Mouse (Mus musculus): ENCODE measurements around the gene Unc13b. TPM values are rescaled to one million over a fixed set of nuclear protein-coding genes. Genes with fewer than 3 reads are reported as not detected.

Gene Unc13b
- polyA plus RNA-seq, 1 experiment from 2014 or later, result 9.0 TPM

DNA sequence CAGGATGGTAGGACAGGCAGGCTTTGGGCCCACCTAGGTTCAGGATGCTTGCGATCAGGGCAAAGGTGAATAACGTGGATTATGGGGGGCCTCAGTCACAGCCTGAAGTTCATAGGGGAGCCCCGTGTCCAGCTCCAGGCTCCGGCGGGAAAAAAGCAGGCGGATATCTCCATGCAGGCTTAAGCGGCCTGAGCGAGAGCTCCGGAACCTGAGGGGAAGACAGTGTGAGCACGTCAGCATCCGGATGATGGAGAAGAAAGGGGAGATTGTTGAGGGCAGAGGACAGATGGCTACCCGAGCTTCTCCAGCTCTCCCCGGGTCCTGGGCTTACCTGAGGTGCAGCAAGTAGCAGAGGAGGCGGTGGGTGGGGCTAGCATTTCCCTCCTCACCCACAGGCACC, 25.3 kb upstream of the Unc13b start:
- 86% methylated on average over 14 of the region's 14 CpGs for WGBS
- peaks cover 11% of the 10 kb centered on the region for H3K4me1 ChIP-seq (ENCODE audit: control insufficient read depth, insufficient read depth, low read length)

DNA sequence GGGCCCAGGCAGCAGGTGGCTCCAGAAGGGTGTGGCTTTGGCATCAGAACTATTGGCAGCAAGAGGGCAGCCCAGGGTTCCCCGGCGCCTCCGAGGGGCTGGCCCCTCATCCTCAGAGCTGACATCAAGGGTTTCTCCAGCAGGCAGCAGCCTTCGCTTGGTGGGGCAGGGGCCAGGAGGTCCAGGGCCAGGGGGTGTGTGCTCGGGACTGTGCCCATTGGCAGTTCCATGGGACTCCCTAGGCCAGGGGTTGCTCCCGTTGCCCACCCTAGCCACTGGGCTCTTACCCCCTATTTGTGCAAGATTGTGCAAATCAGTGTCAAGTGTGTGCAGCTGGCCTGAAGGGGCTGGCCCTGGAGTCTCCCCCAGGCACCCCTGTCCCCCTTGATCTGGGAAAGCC, 22.9 kb upstream of the Unc13b start:
- no peak for ATAC-seq (ENCODE audit: low FRiP score, low TSS enrichment)
- Histone ChIP-seq H3K4me1 (ENCODE audit: control insufficient read depth, insufficient read depth, low read length) (0 out of 2 replicates have a peak, but pooled peaks cover 9% of the 10 kb centered on the region), H3K27me3 (ENCODE audit: control insufficient read depth, insufficient read depth, low read length) (no peaks in the 10 kb centered on the region), H3K9me3 (ENCODE audit: control insufficient read depth, low read length) (no peaks in the 10 kb centered on the region), H3K36me3 (ENCODE audit: control insufficient read depth, insufficient read depth, low read length) (peaks cover 17% of the 10 kb centered on the region; the same call in 1 of the 2 replicates), H3K27ac (ENCODE audit: low read depth, low read length) (no peak overlapping the region), H3K9ac (ENCODE audit: low read depth, low read length) (no peak overlapping the region), H3K4me2 (replicated peaks; ENCODE audit: low read depth, low read length) (no peak overlapping the region), H3K4me3 (ENCODE audit: low read length) (no peak overlapping the region)
- 88% methylated on average over 6 of the region's 6 CpGs for WGBS

More for the DNA sequence above, 25.3 kb upstream of the Unc13b start:
- no peak for ATAC-seq (ENCODE audit: low FRiP score, low TSS enrichment)
- no peak overlapping the region for H3K4me2 ChIP-seq (replicated peaks; ENCODE audit: low read depth, low read length)
- no peak overlapping the region for H3K4me3 ChIP-seq (ENCODE audit: low read length)
- no peak overlapping the region for H3K9ac ChIP-seq (ENCODE audit: low read depth, low read length)
- peaks cover 34% of the 10 kb centered on the region for H3K36me3 ChIP-seq (ENCODE audit: control insufficient read depth, insufficient read depth, low read length)
- H3K27ac ChIP-seq (ENCODE audit: low read depth, low read length), result no peak overlapping the region
- no peaks in the 10 kb centered on the region for H3K27me3 ChIP-seq (ENCODE audit: control insufficient read depth, insufficient read depth, low read length)
- H3K9me3 ChIP-seq (ENCODE audit: control insufficient read depth, low read length), result no peaks in the 10 kb centered on the region

- Histone ChIP-seq H3K27ac (ENCODE audit: low read depth, low read length) (no peak overlapping the region), H3K9ac (ENCODE audit: low read depth, low read length) (no peak overlapping the region)
- 86% methylated on average over 10 of the region's 10 CpGs for WGBS
Observed at GRCm38 (mm10) chr4:43036356-43036755, 22.4 kb upstream of the Unc13b start.

GRCm38 (mm10) chr4:43037860-43038566, 20.7 kb upstream of the Unc13b start:
- H3K27ac ChIP-seq (ENCODE audit: low read depth, low read length), result no peak overlapping the region
- no peak for ATAC-seq (ENCODE audit: low FRiP score, low TSS enrichment)
- whole genome bisulfite sequencing, result 69% methylated on average over 4 of the region's 4 CpGs
- no peak overlapping the region for H3K4me2 ChIP-seq (replicated peaks; ENCODE audit: low read depth, low read length)
- no peak overlapping the region for H3K9ac ChIP-seq (ENCODE audit: low read depth, low read length)
- H3K36me3 ChIP-seq (ENCODE audit: control insufficient read depth, insufficient read depth, low read length), result peaks cover 17% of the 10 kb centered on the region; the same call in 1 of the 2 replicates
- H3K9me3 ChIP-seq (ENCODE audit: control insufficient read depth, low read length), result no peaks in the 10 kb centered on the region
- no peak overlapping the region; the same call in 1 of the 2 replicates for H3K4me3 ChIP-seq (ENCODE audit: low read length)
- H3K4me1 ChIP-seq (ENCODE audit: control insufficient read depth, insufficient read depth, low read length), result 0 out of 2 replicates have a peak, but pooled peaks cover 7% of the 10 kb centered on the region
- no peaks in the 10 kb centered on the region for H3K27me3 ChIP-seq (ENCODE audit: control insufficient read depth, insufficient read depth, low read length)

More at GRCm38 (mm10) chr4:43036356-43036755, 22.4 kb upstream of the Unc13b start:
- H3K4me2 ChIP-seq (replicated peaks; ENCODE audit: low read depth, low read length), result no peak overlapping the region
- ATAC-seq (ENCODE audit: low FRiP score, low TSS enrichment), result no peak
- H3K4me3 ChIP-seq (ENCODE audit: low read length), result no peak overlapping the region
- peaks cover 17% of the 10 kb centered on the region; the same call in 1 of the 2 replicates for H3K36me3 ChIP-seq (ENCODE audit: control insufficient read depth, insufficient read depth, low read length)
- no peaks in the 10 kb centered on the region for H3K27me3 ChIP-seq (ENCODE audit: control insufficient read depth, insufficient read depth, low read length)
- 0 out of 2 replicates have a peak, but pooled peaks cover 9% of the 10 kb centered on the region for H3K4me1 ChIP-seq (ENCODE audit: control insufficient read depth, insufficient read depth, low read length)
- H3K9me3 ChIP-seq (ENCODE audit: control insufficient read depth, low read length), result no peaks in the 10 kb centered on the region

GRCm38 (mm10) chr4:43038567-43039495, 19.9 kb upstream of the Unc13b start:
- H3K27ac ChIP-seq (ENCODE audit: low read depth, low read length), result peak overlapping the region; percentile 55; the same call in 1 of the 2 replicates

DNA sequence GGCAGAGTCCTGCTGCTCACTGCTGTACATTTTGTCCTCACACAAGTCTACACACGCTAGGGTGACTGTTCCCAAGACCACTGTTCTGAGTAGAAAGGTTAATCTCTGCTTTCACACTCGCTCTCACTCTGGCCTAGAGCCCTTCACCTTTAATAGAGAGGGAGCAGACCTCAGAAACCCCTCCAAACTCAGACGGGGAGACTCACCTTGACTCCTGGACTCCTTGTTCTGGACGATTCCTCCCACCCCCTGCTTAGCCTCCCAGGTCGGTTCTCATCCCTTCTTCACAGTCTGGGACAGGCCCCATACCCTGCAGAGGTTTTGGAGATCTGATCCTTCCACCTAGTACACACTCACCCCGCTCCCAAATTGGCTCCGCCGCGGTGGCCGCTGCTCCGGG, 19.1 kb upstream of the Unc13b start:
- WGBS, result 0% methylated on average over 11 of the region's 11 CpGs
- peaks cover 7% of the 10 kb centered on the region; the same call in 1 of the 2 replicates for H3K36me3 ChIP-seq (ENCODE audit: control insufficient read depth, insufficient read depth, low read length)
- H3K4me1 ChIP-seq (ENCODE audit: control insufficient read depth, insufficient read depth, low read length), result peaks cover 16% of the 10 kb centered on the region
- H3K27ac ChIP-seq (ENCODE audit: low read depth, low read length), result peak overlapping the region; percentile 55
- no peaks in the 10 kb centered on the region for H3K9me3 ChIP-seq (ENCODE audit: control insufficient read depth, low read length)
- no peak for ATAC-seq (ENCODE audit: low FRiP score, low TSS enrichment)
- peak overlapping the region; percentile 74 for H3K9ac ChIP-seq (ENCODE audit: low read depth, low read length)
- no peaks in the 10 kb centered on the region for H3K27me3 ChIP-seq (ENCODE audit: control insufficient read depth, insufficient read depth, low read length)
- peak overlapping the region; percentile 80 for H3K4me2 ChIP-seq (replicated peaks; ENCODE audit: low read depth, low read length)
- peak overlapping the region; percentile 69 for H3K4me3 ChIP-seq (ENCODE audit: low read length)

More at GRCm38 (mm10) chr4:43038567-43039495, 19.9 kb upstream of the Unc13b start:
- no peak for ATAC-seq (ENCODE audit: low FRiP score, low TSS enrichment)
- Histone ChIP-seq H3K27me3 (ENCODE audit: control insufficient read depth, insufficient read depth, low read length) (no peaks in the 10 kb centered on the region), H3K36me3 (ENCODE audit: control insufficient read depth, insufficient read depth, low read length) (peaks cover 11% of the 10 kb centered on the region; the same call in 1 of the 2 replicates), H3K4me2 (replicated peaks; ENCODE audit: low read depth, low read length) (peak overlapping the region; percentile 80), H3K9ac (ENCODE audit: low read depth, low read length) (peak overlapping the region; percentile 74), H3K9me3 (ENCODE audit: control insufficient read depth, low read length) (no peaks in the 10 kb centered on the region), H3K4me3 (ENCODE audit: low read length) (peak overlapping the region; percentile 69), H3K4me1 (ENCODE audit: control insufficient read depth, insufficient read depth, low read length) (peaks cover 9% of the 10 kb centered on the region; the same call in 1 of the 2 replicates)
- 52% methylated on average over 15 of the region's 15 CpGs for WGBS

DNA sequence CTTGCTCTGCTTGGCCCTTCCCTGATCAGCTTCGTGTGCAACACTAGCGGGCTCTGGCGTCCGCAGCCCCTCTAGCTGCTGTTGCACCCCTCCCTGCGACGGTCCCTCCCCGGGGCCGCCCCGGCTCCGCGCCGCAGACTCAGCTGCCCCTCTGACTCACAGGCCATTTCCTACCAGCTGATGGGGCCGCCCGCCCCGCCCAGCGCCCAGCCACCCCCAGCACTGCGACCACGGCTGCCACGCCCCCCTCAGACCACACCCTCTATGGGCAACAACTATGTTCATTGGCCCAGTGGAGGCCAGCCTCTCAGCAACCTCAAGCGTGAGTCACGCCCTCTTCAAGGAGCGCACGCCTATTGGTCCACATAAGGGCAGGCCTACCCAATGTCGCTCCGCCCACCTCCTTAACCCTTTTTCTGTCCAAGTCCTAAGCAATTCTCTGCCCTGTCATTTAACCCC, 18.6 kb upstream of the Unc13b start:
- Histone ChIP-seq H3K36me3 (ENCODE audit: control insufficient read depth, insufficient read depth, low read length) (peaks cover 6% of the 10 kb centered on the region; the same call in 1 of the 2 replicates), H3K27me3 (ENCODE audit: control insufficient read depth, insufficient read depth, low read length) (no peaks in the 10 kb centered on the region), H3K4me2 (replicated peaks; ENCODE audit: low read depth, low read length) (peak overlapping the region; percentile 80), H3K4me3 (ENCODE audit: low read length) (peak overlapping the region; percentile 69), H3K9me3 (ENCODE audit: control insufficient read depth, low read length) (no peaks in the 10 kb centered on the region), H3K27ac (ENCODE audit: low read depth, low read length) (peak overlapping the region; percentile 55), H3K4me1 (ENCODE audit: control insufficient read depth, insufficient read depth, low read length) (peaks cover 22% of the 10 kb centered on the region), H3K9ac (ENCODE audit: low read depth, low read length) (peak overlapping the region; percentile 74)
- peak; percentile 97 for ATAC-seq (ENCODE audit: low FRiP score, low TSS enrichment)
- WGBS, result 1% methylated on average over 23 of the region's 25 CpGs

GRCm38 (mm10) chr4:43040881-43041547, 17.7 kb upstream of the Unc13b start:
- Histone ChIP-seq H3K4me3 (ENCODE audit: low read length) (no peak overlapping the region), H3K9ac (ENCODE audit: low read depth, low read length) (no peak overlapping the region), H3K27ac (ENCODE audit: low read depth, low read length) (no peak overlapping the region), H3K9me3 (ENCODE audit: control insufficient read depth, low read length) (no peaks in the 10 kb centered on the region), H3K4me1 (ENCODE audit: control insufficient read depth, insufficient read depth, low read length) (peaks cover 22% of the 10 kb centered on the region), H3K36me3 (ENCODE audit: control insufficient read depth, insufficient read depth, low read length) (peaks cover 3% of the 10 kb centered on the region; the same call in 1 of the 2 replicates), H3K27me3 (ENCODE audit: control insufficient read depth, insufficient read depth, low read length) (no peaks in the 10 kb centered on the region), H3K4me2 (replicated peaks; ENCODE audit: low read depth, low read length) (no peak overlapping the region)
- ATAC-seq (ENCODE audit: low FRiP score, low TSS enrichment), result no peak
- WGBS, result 73% methylated on average over 9 of the region's 9 CpGs
